Mouse (Mus musculus) olfactory bulb, adult 2 months (tissue): ENCODE results near the gene Nudt6.

Source experiments
- CTCF ChIP-seq: fragments of 200-500 bp; IDR thresholded peaks from 2 replicates; pipeline ENCODE4 v1.5.1; 2012; ENCODE audit warnings: low read depth, mild to moderate bottlenecking, low read length, moderate library complexity; ENCODE audit not compliant: insufficient read depth
- POLR2A ChIP-seq: fragments of 200-500 bp; IDR thresholded peaks from 2 replicates; pipeline ENCODE4 v1.6.1; 2012; ENCODE audit warnings: mild to moderate bottlenecking, low read depth, low read length, moderate library complexity; ENCODE audit not compliant: insufficient read depth

DNA sequence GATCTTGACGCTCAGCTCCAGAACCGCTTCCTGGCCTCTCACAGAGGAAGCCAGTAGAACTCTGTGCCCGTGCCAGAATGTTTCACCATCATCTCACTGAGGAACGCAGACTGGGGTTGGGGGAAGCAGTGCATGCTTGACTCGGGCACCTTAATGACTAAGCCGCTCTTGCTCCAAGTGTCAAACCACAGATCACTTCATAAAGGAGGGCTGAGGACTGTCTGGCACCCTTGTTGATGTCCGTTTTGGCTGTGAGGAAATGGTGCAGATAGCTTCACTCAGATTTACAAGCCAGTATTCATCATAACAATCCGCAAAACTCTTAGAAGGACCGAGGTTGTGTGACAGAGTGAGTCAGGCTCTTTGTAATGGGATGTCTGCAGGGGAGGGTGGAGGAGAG lies 59.3 kb downstream of the Nudt6 start:
- no peak for TF ChIP-seq CTCF
- TF ChIP-seq POLR2A, result no peak
